Mouse (Mus musculus) liver, embryonic 16.5 days (tissue): ENCODE results near the gene Gtf2f2. TPM values are rescaled to one million over a fixed set of nuclear protein-coding genes. Genes with fewer than 3 reads are reported as not detected.
"Not testable (repeated sequence)": the region's sequence is repeated elsewhere in the genome, so short reads cannot be mapped to it uniquely, and the experiment has no call there.

Source experiments
- ATAC-seq: fragments of 200-750 bp; cut with Nextera tagmentation; 2 replicates; pipeline ENCODE4 v1.8.0; 2017; ENCODE audit warnings: low read depth, mild to moderate bottlenecking, moderate number of reproducible peaks, moderate library complexity
- H3K27ac ChIP-seq: fragments of 300-500 bp; sonication (generic); 2 replicates; pipeline ENCODE4 v1.5.1; 2014; ENCODE audit warnings: mild to moderate bottlenecking, low read length
- H3K27me3 ChIP-seq: fragments of 300-500 bp; sonication (generic); 2 replicates; pipeline ENCODE4 v1.6.1; 2014; ENCODE audit warnings: low read depth, low read length, mixed read lengths; ENCODE audit not compliant: control insufficient read depth, insufficient read depth
- H3K36me3 ChIP-seq: fragments of 300-500 bp; sonication (generic); 2 replicates; pipeline ENCODE4 v1.6.1; 2014; ENCODE audit warnings: mild to moderate bottlenecking; ENCODE audit not compliant: control insufficient read depth, insufficient read depth
- H3K4me1 ChIP-seq: fragments of 300-500 bp; sonication (generic); 2 replicates; pipeline ENCODE4 v1.6.1; 2014; ENCODE audit warnings: low read depth, low read length, mixed read lengths; ENCODE audit not compliant: control insufficient read depth
- H3K4me2 ChIP-seq: fragments of 300-500 bp; sonication (generic); 2 replicates; pipeline ENCODE4 v1.6.1; 2014; ENCODE audit warnings: low read depth, low read length, mixed read lengths
- H3K4me3 ChIP-seq: fragments of 300-500 bp; sonication (generic); 2 replicates; pipeline ENCODE4 v1.5.1; 2014; ENCODE audit warnings: low read depth, mild to moderate bottlenecking, low read length
- H3K9ac ChIP-seq: fragments of 300-500 bp; sonication (generic); 2 replicates; pipeline ENCODE4 v1.6.1; 2014; ENCODE audit warnings: low read depth, low read length
- H3K9me3 ChIP-seq: fragments of 300-500 bp; sonication (generic); replicated peaks from 2 replicates; pipeline ENCODE4 v1.6.1; 2016; ENCODE audit warnings: low read length; ENCODE audit not compliant: control insufficient read depth
- WGBS: fragments of 180-500 bp; shearing (Covaris S2); extraction: QIAGEN DNeasy Blood & Tissue Kit; methylation state at CpG from one replicate; pipeline ENCODE4 v1.1.7; 2014; ENCODE audit not compliant: insufficient replicate concordance; 5-methylcytosine and 5-hydroxymethylcytosine counted together
- polyA plus RNA-seq: library from polyadenylated mRNA; unstranded; fragments of >200 nt; fragmentation: Nextera tagmentation; extraction: Ambion mirVana; gene quantifications from 2 replicates; pipeline ENCODE4 v1.2.1, GENCODE M21; 2015

Gtf2f2 gene
- polyA plus RNA-seq, 1 experiment from 2014 or later = 15.4 TPM

- H3K9ac ChIP-seq = no peak within 1 kb of the TSS
- no peak for ATAC-seq
- H3K4me1 ChIP-seq = no peaks in the 10 kb centered on the region
- 77% methylated on average over 7 of the region's 7 CpGs for WGBS
- no peaks in the 10 kb centered on the region for H3K27me3 ChIP-seq
- no peak within 1 kb of the TSS for H3K4me3 ChIP-seq
- no peaks in the 10 kb centered on the region for H3K36me3 ChIP-seq
- H3K27ac ChIP-seq = no peak within 1 kb of the TSS
- no peaks in the 10 kb centered on the region for H3K9me3 ChIP-seq
- H3K4me2 ChIP-seq = no peak within 1 kb of the TSS
Observed at GRCm38 (mm10) chr14:75954766-75955165, 55.9 kb downstream of the Gtf2f2 start, which contains the start of gene Kctd4. Gene Kctd4, plus strand, starts transcription at chr14:75955009.

DNA sequence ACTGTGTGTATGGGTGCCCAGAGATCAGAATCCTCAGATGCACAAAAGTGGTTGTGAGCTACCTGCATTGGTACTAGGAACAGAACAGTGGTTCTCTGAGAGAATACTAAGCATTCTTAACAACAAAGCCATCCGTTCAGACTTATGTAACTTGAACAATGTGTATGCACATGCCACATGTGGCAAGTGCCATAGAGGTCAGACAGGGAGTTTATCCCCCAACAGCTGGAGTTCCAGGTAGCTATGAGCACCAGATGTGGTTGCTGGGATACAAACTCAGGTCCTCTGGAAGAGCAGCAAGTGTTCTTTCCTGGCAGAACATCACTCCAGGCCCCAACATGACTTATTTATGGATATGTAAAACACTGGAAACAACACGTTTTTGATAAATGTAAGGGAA lies 57.7 kb downstream of the Gtf2f2 start:
- ATAC-seq = no peak
- no peaks in the 10 kb centered on the region for H3K9me3 ChIP-seq
- H3K36me3 ChIP-seq = no peaks in the 10 kb centered on the region
- no peak overlapping the region for H3K4me3 ChIP-seq
- no peak overlapping the region for H3K9ac ChIP-seq
- no peaks in the 10 kb centered on the region for H3K4me1 ChIP-seq
- WGBS = 59% methylated on average over 2 of the region's 2 CpGs
- H3K4me2 ChIP-seq = no peak overlapping the region
- no peaks in the 10 kb centered on the region for H3K27me3 ChIP-seq
- no peak overlapping the region for H3K27ac ChIP-seq

GRCm38 (mm10) chr14:75947674-75948073 lies 63.0 kb downstream of the Gtf2f2 start:
- Histone ChIP-seq H3K9me3 (no peaks in the 10 kb centered on the region), H3K27ac (no peak overlapping the region), H3K4me2 (no peak overlapping the region), H3K9ac (no peak overlapping the region), H3K27me3 (no peaks in the 10 kb centered on the region), H3K4me3 (no peak overlapping the region), H3K36me3 (no peaks in the 10 kb centered on the region), H3K4me1 (no peaks in the 10 kb centered on the region)
- 44% methylated on average over 3 of the region's 3 CpGs for WGBS
- ATAC-seq = 0 out of 2 replicates have a peak, but pooled peaks have one; percentile 35

DNA sequence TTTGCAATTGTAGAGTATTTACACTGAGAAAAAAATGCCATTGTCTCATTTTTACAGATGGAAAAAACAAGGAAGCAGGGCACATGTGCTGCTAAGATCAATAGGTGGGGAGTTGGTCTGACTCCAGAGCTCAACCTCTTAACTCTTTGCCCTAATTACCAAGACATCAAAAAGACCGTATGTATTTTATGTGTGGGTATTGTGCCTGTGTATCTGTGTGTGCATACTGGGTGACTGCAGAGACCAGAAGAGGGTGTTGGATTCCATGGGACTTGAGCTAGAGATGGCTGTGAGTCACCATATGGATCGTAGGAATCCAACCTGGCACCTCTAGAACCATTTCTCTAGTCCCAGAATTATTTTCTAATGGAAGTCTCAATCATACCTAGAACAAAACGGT lies 68.3 kb downstream of the Gtf2f2 start:
- Histone ChIP-seq H3K27ac (no peak overlapping the region), H3K27me3 (no peaks in the 10 kb centered on the region), H3K9ac (no peak overlapping the region), H3K9me3 (no peaks in the 10 kb centered on the region), H3K4me2 (no peak overlapping the region), H3K4me3 (no peak overlapping the region), H3K4me1 (no peaks in the 10 kb centered on the region), H3K36me3 (no peaks in the 10 kb centered on the region)
- ATAC-seq = no peak
- WGBS = 78% methylated on average over 3 of the region's 3 CpGs

DNA sequence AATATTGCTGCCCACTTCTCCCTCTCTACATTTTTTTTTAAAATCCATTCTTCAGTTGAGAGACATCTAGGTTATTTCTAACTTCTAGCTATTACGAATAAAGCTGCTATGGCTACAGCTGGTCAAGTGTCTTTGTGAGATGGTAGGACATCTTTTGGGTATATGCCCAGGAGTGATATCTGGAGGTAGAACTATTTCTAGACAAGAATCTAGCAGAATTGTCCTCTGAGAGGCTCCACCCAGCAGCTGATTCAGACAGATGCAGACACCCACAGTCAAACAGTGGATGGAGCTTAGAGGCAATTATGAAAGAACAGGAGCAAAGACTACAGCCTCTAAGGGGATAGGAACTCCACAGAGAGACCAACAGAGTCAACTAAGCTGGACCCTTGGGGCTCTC lies 69.2 kb downstream of the Gtf2f2 start:
- Histone ChIP-seq H3K27me3 (no peaks in the 10 kb centered on the region), H3K4me1 (no peaks in the 10 kb centered on the region), H3K9me3 (no peaks in the 10 kb centered on the region), H3K27ac (no peak overlapping the region), H3K4me3 (no peak overlapping the region), H3K9ac (no peak overlapping the region), H3K4me2 (no peak overlapping the region), H3K36me3 (no peaks in the 10 kb centered on the region)
- 90% methylated on average over 1 of the region's 1 CpGs for WGBS
- no peak for ATAC-seq

- Histone ChIP-seq H3K36me3 (no peaks in the 10 kb centered on the region), H3K4me3 (no peak overlapping the region), H3K4me1 (no peaks in the 10 kb centered on the region), H3K9me3 (no peaks in the 10 kb centered on the region), H3K27me3 (no peaks in the 10 kb centered on the region), H3K9ac (no peak overlapping the region), H3K4me2 (no peak overlapping the region), H3K27ac (no peak overlapping the region)
- WGBS = 41% methylated on average over 1 of the region's 1 CpGs
- no peak for ATAC-seq
Observed at GRCm38 (mm10) chr14:75937714-75938113, 73.0 kb downstream of the Gtf2f2 start.

- ATAC-seq = no peak
- Histone ChIP-seq H3K27me3 (no peaks in the 10 kb centered on the region), H3K27ac (no peak overlapping the region), H3K9ac (no peak overlapping the region), H3K4me1 (no peaks in the 10 kb centered on the region), H3K4me3 (no peak overlapping the region), H3K36me3 (no peaks in the 10 kb centered on the region), H3K9me3 (no peaks in the 10 kb centered on the region), H3K4me2 (no peak overlapping the region)
- 75% methylated on average over 2 of the region's 2 CpGs for whole genome bisulfite sequencing
Observed at GRCm38 (mm10) chr14:75934359-75934758, 76.3 kb downstream of the Gtf2f2 start.

GRCm38 (mm10) chr14:75931266-75931665 lies 79.4 kb downstream of the Gtf2f2 start:
- Histone ChIP-seq H3K27ac (no peak overlapping the region), H3K36me3 (no peaks in the 10 kb centered on the region), H3K27me3 (no peaks in the 10 kb centered on the region), H3K4me1 (no peaks in the 10 kb centered on the region), H3K4me3 (no peak overlapping the region), H3K4me2 (no peak overlapping the region), H3K9me3 (no peaks in the 10 kb centered on the region), H3K9ac (no peak overlapping the region)
- WGBS = 90% methylated on average over 23 of the region's 23 CpGs
- no peak for ATAC-seq

DNA sequence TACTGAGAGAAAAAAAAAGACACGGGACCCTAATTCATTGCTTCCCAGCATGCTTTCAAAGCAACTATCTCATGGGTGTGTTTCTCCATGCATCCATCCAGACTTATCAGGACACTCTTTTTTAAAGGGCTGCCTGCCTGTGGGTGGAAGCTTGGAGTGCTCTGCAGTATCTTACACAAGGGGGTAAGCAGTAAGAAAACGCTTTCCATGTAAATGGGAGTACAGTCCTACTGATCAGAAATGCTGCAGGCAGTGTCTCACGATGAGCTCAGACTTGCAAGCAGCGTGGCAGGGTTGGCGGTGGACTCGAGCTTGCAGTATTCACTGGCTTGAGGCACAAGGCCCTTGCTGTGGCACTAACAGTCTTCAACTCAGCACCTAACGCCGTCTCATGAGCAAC lies 81.0 kb downstream of the Gtf2f2 start:
- H3K27ac ChIP-seq, H3K9me3 ChIP-seq, ATAC-seq, H3K4me2 ChIP-seq, H3K9ac ChIP-seq, H3K27me3 ChIP-seq, H3K4me1 ChIP-seq, H3K4me3 ChIP-seq, H3K36me3 ChIP-seq: not testable (repeated sequence)
- 80% methylated on average over 8 of the region's 8 CpGs for WGBS
